Mouse (Mus musculus): Measurements from ENCODE around the gene Fut1. TPM values are rescaled to one million over a fixed set of nuclear protein-coding genes. Genes with fewer than 3 reads are reported as not detected.
A peak's percentile ranks its signal among the peaks of the same experiment; 100 is the strongest.

Fut1 gene
- polyA plus RNA-seq, 1 experiment = 5.9 TPM

DNA sequence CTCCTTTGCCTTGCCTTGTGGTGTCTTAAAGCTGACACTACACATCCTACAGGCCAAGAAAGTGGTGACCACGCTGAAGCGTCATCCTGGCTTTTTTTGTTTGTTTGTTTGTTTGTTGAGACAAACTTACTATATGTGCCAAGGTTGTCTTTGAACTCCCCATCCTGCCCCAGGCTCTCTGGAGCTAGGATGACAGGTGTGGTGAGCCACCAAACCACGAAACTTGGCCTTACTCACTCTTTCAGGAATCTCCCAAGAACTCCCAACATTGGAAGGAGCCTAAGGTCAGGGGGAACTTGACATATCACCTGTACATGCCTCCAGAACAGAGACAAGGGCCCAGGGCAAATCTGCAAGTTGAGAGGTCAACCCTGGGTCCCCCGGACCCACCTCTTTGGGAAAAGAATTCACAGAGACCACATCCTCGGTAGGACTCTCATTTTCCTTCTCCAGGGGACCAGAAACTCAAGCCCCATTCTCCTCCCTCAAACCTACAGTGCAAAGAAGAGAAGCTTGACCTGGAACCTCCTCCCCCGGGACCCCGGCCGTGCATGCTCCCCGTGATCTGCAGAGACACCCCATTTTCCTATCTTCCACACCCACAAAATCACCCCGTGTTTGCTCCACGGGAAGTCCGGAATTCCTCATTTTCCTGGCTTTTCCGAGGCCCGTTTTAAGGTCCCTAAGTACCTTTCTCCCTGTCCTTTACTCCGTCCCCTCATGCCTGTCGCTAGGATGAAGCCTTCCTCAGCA is 25.6 kb downstream of the Fut1 start:
- Histone ChIP-seq H3K4me3 (ENCODE audit: control insufficient read depth, insufficient read depth, low read length) (peak overlapping the region; percentile 43), H3K4me1 (replicated peaks; ENCODE audit: control insufficient read depth, insufficient read depth, low read length) (peaks cover 21% of the 10 kb centered on the region), H3K36me3 (ENCODE audit: control insufficient read depth, insufficient read depth, low read length) (no peaks in the 10 kb centered on the region), H3K27ac (ENCODE audit: control insufficient read depth, insufficient read depth, low read length) (no peak overlapping the region; the same call in 1 of the 2 replicates), H3K27me3 (ENCODE audit: control insufficient read depth, insufficient read depth, low read length) (no peaks in the 10 kb centered on the region)
- TF ChIP-seq CTCF (IDR thresholded peaks at IDR 0.05; ENCODE audit: borderline replicate concordance, control insufficient read depth, extremely low read depth, insufficient read depth, low read length, poor library complexity) (no peak), POLR2A (IDR thresholded peaks at IDR 0.05; ENCODE audit: control insufficient read depth, extremely low read depth, insufficient read depth, low read length, poor library complexity) (no peak)
- 46% methylated on average over 16 of the region's 16 CpGs for WGBS
- no peak for DNase-seq

DNA sequence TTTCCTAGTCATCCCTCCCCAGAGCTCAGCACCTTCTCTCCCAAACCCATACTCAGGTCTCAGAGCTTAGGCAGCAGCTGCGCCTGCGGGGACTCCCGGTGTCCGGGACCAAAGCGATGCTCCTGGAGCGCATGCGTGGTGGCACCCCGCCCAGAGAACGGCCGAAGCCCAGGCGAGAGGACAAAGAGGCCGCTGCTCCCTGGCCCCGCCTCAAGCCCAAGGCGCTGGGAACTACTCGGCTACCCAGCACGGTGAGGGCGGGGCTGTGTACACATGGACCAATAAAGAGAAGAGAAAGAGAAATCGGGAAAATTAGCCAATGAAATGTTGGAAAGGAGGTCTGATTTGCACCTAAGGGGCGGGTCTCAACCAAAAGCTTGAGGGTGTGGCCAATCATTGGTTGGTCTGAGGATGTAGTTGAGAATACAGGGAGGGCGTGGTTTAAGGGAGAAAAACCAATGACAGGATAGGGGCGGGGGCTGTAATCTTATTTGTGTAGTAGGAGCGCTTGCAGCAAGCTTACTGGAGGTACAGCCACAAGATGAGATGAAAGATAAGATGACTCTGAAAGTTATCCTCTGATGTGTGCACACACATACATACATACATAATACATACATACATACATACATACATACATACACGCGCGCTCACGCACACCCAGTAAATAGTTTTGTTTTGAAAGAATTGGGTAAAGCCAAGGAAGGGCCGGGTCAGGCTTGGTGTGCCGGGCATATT is 26.5 kb downstream of the Fut1 start:
- H3K36me3 ChIP-seq (ENCODE audit: control insufficient read depth, insufficient read depth, low read length) = no peaks in the 10 kb centered on the region
- H3K4me1 ChIP-seq (replicated peaks; ENCODE audit: control insufficient read depth, insufficient read depth, low read length) = peaks cover 21% of the 10 kb centered on the region
- no peak overlapping the region for H3K27ac ChIP-seq (ENCODE audit: control insufficient read depth, insufficient read depth, low read length)
- peak overlapping the region; percentile 43 for H3K4me3 ChIP-seq (ENCODE audit: control insufficient read depth, insufficient read depth, low read length)
- H3K27me3 ChIP-seq (ENCODE audit: control insufficient read depth, insufficient read depth, low read length) = no peaks in the 10 kb centered on the region
- peak; percentile 80 for DNase-seq
- WGBS = 13% methylated on average over 28 of the region's 28 CpGs
- 0 out of 2 replicates have a peak, but pooled peaks have one; percentile 46 for TF ChIP-seq CTCF (IDR thresholded peaks at IDR 0.05; ENCODE audit: borderline replicate concordance, control insufficient read depth, extremely low read depth, insufficient read depth, low read length, poor library complexity)
- peak; percentile 62 for TF ChIP-seq POLR2A (IDR thresholded peaks at IDR 0.05; ENCODE audit: control insufficient read depth, extremely low read depth, insufficient read depth, low read length, poor library complexity)

DNA sequence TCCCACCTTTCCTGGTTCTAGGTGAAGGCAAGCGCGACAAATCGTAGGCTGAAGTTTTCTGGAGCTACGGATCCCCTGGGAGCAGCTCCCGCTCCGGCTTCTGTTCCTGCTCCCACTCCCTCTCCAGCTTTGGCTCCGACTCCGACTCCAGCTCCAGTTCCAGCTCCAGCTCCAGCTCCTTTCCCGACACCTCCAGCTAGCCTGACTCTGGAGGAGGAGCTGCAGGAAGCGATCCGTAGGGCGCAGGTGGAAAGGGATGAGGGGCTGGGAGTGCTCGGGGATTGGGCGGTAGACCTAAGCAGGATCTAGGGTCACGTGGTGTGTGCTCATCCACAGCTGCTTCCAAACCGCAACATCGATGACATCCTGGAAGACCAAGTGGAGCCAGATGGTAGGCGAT is 27.1 kb downstream of the Fut1 start:
- no peak overlapping the region for H3K4me3 ChIP-seq (ENCODE audit: control insufficient read depth, insufficient read depth, low read length)
- H3K27me3 ChIP-seq (ENCODE audit: control insufficient read depth, insufficient read depth, low read length) = no peaks in the 10 kb centered on the region
- no peak for DNase-seq
- no peaks in the 10 kb centered on the region for H3K36me3 ChIP-seq (ENCODE audit: control insufficient read depth, insufficient read depth, low read length)
- 69% methylated on average over 18 of the region's 18 CpGs for WGBS
- no peak for TF ChIP-seq POLR2A (IDR thresholded peaks at IDR 0.05; ENCODE audit: control insufficient read depth, extremely low read depth, insufficient read depth, low read length, poor library complexity)
- TF ChIP-seq CTCF (IDR thresholded peaks at IDR 0.05; ENCODE audit: borderline replicate concordance, control insufficient read depth, extremely low read depth, insufficient read depth, low read length, poor library complexity) = no peak
- H3K27ac ChIP-seq (ENCODE audit: control insufficient read depth, insufficient read depth, low read length) = no peak overlapping the region
- peaks cover 21% of the 10 kb centered on the region for H3K4me1 ChIP-seq (replicated peaks; ENCODE audit: control insufficient read depth, insufficient read depth, low read length)

DNA sequence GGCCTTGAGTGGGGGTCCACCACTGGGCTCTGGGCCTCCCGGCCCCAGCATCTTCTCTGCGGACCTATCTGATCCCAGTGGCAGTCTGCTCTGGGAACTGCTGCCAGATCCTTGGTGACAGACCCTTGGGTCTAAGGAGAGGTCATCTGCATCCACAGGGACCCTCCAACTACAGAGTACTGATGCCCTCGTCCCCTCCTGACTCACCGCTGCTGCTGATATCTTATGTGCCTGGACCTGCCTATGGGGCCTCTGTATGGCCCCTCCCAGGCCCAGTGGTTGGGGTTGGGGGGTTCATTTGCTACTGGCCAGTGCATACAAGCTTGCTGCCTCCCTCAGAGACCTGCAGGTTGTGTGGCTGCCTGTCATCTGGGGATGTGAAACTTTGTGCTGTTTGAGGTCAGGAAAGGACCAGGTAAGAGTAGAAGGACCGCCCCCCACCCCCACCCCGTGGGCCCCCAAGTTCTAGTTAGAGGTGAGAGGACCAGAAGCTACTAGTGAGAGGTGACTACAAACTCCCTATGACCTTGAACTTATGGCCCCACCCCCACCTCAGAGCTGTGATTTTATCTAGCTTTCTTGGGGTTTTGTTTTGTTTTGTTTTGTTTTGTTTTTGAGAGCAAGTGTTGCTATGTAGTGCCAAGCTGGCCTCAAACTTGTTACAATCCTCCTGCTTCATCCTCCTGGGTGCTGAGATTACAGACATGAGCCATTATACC is 27.9 kb downstream of the Fut1 start:
- Histone ChIP-seq H3K27me3 (ENCODE audit: control insufficient read depth, insufficient read depth, low read length) (no peaks in the 10 kb centered on the region), H3K27ac (ENCODE audit: control insufficient read depth, insufficient read depth, low read length) (no peak overlapping the region), H3K4me1 (replicated peaks; ENCODE audit: control insufficient read depth, insufficient read depth, low read length) (peaks cover 21% of the 10 kb centered on the region), H3K4me3 (ENCODE audit: control insufficient read depth, insufficient read depth, low read length) (no peak overlapping the region), H3K36me3 (ENCODE audit: control insufficient read depth, insufficient read depth, low read length) (no peaks in the 10 kb centered on the region)
- no peak for DNase-seq
- 87% methylated on average over 6 of the region's 6 CpGs for WGBS
- TF ChIP-seq POLR2A (IDR thresholded peaks at IDR 0.05; ENCODE audit: control insufficient read depth, extremely low read depth, insufficient read depth, low read length, poor library complexity) = no peak
- TF ChIP-seq CTCF (IDR thresholded peaks at IDR 0.05; ENCODE audit: borderline replicate concordance, control insufficient read depth, extremely low read depth, insufficient read depth, low read length, poor library complexity) = no peak

DNA sequence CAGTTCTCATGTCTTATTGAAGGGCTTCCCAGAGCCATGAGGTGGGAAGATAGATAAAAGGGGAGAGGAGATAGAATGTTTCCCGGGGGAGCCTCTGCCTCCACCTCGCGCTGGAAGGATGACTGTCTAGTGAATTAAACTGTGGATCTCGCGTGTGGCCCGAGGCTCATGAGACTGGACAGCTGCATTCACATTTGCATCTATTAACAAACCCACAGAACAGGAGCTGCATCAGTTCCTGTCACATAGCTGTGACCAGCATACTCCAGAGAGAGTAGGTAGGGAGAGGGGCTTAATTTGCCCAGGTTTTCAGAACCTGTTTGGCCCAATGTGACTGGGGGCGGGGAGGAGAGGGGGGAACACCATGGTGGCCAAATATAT is 28.5 kb downstream of the Fut1 start:
- Histone ChIP-seq H3K27me3 (ENCODE audit: control insufficient read depth, insufficient read depth, low read length) (no peaks in the 10 kb centered on the region), H3K36me3 (ENCODE audit: control insufficient read depth, insufficient read depth, low read length) (no peaks in the 10 kb centered on the region), H3K4me1 (replicated peaks; ENCODE audit: control insufficient read depth, insufficient read depth, low read length) (peaks cover 21% of the 10 kb centered on the region), H3K4me3 (ENCODE audit: control insufficient read depth, insufficient read depth, low read length) (no peak overlapping the region), H3K27ac (ENCODE audit: control insufficient read depth, insufficient read depth, low read length) (no peak overlapping the region)
- WGBS = 94% methylated on average over 7 of the region's 7 CpGs
- TF ChIP-seq CTCF (IDR thresholded peaks at IDR 0.05; ENCODE audit: borderline replicate concordance, control insufficient read depth, extremely low read depth, insufficient read depth, low read length, poor library complexity) (no peak), POLR2A (IDR thresholded peaks at IDR 0.05; ENCODE audit: control insufficient read depth, extremely low read depth, insufficient read depth, low read length, poor library complexity) (no peak)
- no peak for DNase-seq

- DNase-seq = no peak
- TF ChIP-seq POLR2A (IDR thresholded peaks at IDR 0.05; ENCODE audit: control insufficient read depth, extremely low read depth, insufficient read depth, low read length, poor library complexity) (no peak), CTCF (IDR thresholded peaks at IDR 0.05; ENCODE audit: borderline replicate concordance, control insufficient read depth, extremely low read depth, insufficient read depth, low read length, poor library complexity) (no peak)
- WGBS = 85% methylated on average over 4 of the region's 4 CpGs
- Histone ChIP-seq H3K27me3 (ENCODE audit: control insufficient read depth, insufficient read depth, low read length) (no peaks in the 10 kb centered on the region), H3K4me3 (ENCODE audit: control insufficient read depth, insufficient read depth, low read length) (no peak overlapping the region), H3K4me1 (replicated peaks; ENCODE audit: control insufficient read depth, insufficient read depth, low read length) (peaks cover 21% of the 10 kb centered on the region), H3K36me3 (ENCODE audit: control insufficient read depth, insufficient read depth, low read length) (no peaks in the 10 kb centered on the region), H3K27ac (ENCODE audit: control insufficient read depth, insufficient read depth, low read length) (no peak overlapping the region)
These were observed 29.6 kb downstream of the Fut1 start for GRCm38 (mm10) chr7:45646671-45647070.
